Mouse (Mus musculus): Measurements from ENCODE around the gene Gm38100.

Gene Gm38100

DNA sequence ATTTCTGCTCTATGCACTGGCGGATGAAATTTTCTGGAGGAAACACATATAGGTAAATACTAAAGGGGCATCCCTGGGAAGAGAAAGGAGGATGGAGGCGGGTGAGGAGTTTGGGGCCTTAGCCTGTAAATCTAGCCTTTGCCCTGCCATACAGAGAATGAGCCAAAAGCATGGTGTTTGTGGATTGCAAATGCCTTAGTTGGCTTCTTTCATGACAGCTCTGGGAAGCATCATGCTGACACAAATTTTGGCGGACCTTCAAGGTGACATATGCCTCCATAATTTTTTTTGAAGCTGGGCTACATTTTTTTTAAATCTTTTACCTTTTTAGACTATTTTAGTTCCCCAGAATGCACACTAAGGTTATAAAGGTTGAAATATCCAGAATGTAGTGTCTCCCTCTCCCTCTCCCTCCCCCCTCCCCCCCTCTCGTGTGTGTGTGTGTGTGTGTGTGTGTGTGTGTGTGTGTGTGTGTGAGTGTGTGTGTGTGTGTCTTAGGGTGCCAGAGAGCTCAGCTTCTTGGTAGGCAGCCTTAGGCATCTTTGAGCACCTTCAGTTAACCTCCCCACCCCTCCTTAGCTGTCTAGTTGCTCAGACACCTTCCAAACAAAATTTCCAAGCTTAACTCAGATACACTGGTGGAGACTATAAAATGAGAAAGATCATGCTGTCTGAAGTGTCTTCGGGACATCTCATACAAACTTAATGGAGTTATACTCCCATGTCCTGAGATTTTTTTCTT, 47.0 kb downstream of the Gm38100 start:
- no peak for DNase-seq (ENCODE audit: low spot score in 2 of 2)

DNA sequence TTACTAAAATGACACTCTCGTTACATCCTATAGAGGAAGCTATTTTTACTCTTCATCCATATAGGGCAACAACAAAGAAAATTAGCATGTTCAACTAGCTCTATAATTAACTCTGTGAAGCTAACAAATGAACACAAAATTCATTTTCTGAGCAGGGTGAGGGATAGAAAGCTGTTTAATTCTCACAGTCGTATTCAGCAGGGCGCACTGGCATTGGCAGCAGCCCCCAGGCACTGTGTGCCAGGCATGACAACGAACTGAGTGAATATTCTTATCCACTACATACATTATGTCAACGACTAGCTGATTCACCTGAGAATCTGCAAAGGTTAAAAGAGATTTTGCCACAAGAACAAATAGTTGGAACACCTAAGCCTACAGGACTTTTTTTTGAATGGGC, 50.6 kb downstream of the Gm38100 start:
- no peak for DNase-seq (ENCODE audit: low spot score in 2 of 2)

Data from natural killer cell, adult 2 months (primary cell).